Mouse (Mus musculus) left cerebral cortex, adult 8-10 months (tissue): ENCODE data around the gene Wnt11. TPM values are rescaled to one million over a fixed set of nuclear protein-coding genes. Genes with fewer than 3 reads are reported as not detected.

Source experiments
- DNase-seq, 2 experiments: peaks; one replicate each; pipeline ENCODE4 v3.0.0; 2022; ENCODE audit warnings: low spot score in 2 of 2
- total RNA-seq, 4 experiments: library from RNA; stranded (reverse); gene quantifications; 2 replicates each; pipeline ENCODE4 v1.2.4; 2022

The Wnt11 gene
- total RNA-seq = under 1 TPM in 3 of 4 experiments, not detected in 1; 0.30 to 0.91 (median 0.52) TPM

- no peak for DNase-seq
Measured at GRCm38 (mm10) chr7:98834711-98835321, at the start of gene Wnt11. Gene Wnt11, plus strand, starts transcription at chr7:98835112.

DNA sequence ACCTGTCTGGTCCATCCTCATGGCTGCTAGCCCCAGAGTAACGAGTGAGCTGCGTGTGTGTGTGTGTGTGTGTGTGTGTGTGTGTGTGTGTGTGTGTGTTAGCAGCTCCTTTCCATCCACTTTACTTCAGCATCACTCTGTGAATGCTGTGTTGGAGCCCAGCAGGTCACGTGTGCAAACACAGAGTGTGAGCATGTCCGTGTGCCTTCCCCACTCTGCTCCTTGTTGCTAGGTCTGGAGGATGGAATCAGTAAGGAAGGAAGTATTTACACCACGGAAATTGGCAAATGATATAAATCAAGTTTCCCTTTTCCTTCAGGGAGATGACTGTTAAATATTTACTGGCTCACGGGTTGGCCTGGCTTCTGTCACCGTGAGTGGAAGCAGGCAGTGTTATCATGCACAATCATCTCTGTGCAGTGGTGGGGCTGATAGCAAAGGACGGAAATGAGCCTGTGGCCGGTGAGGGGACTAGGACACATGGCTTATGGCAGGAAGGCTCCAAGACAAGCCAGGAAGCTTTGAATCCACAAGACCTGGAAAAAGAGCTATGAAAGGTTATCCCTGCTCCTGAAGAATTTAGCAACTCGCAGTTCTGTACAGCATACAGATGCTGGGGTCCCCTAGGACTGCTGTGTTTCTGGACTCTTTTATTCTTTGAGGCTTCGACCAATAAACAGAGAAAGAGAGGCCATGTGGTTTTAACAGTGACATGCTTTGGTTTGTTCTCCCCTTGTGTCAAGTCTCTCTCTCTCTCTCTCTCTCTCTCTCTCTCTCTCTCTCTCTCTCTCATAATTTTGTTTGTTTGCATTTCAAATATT, 47.9 kb upstream of the Wnt11 start:
- no peak for DNase-seq

- DNase-seq = no peak
Measured at GRCm38 (mm10) chr7:98788721-98789120, 46.2 kb upstream of the Wnt11 start.

GRCm38 (mm10) chr7:98789121-98789520, 45.8 kb upstream of the Wnt11 start:
- DNase-seq = no peak

DNA sequence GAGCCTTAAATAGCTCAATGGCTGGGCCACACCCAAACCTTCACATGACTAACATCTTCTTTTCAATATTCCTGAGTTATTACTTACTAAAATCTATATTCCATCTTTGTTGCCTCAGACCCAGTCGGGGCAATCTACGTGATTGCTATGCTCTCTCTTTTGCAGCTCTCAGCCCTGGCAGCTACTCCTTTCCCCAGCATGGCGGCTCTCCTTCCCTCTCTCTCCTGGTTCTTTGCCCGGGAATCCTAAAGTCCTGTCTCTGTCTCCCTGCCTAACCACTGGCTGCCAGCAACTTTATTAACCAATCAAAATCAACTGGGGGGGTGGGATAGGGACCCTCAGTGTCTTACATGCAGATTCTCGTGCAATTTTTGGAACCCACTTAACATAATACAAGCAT, 43.0 kb upstream of the Wnt11 start:
- DNase-seq = no peak

DNA sequence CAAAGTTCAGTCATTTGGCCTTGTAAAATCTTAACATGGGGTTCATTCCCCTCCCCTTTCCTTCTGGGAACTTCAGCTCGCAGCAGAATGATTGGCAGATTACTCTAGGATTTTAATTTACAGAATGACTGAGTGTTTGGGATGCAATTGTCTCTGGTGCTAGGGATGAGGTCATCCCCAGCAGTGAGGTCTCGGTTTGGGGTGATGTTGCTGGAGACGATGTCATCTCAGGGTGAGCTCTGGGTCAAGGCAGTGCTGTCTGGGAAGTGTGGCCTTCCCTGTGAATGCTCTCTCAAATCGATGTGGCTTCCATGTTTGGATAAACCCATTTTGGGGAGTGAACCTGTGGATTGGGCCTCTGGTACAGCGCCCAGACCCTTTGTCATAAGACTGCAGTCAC, 41.1 kb upstream of the Wnt11 start:
- DNase-seq = no peak

GRCm38 (mm10) chr7:98794444-98794843, 40.5 kb upstream of the Wnt11 start:
- no peak for DNase-seq

GRCm38 (mm10) chr7:98795637-98796036, 39.3 kb upstream of the Wnt11 start:
- no peak for DNase-seq

DNA sequence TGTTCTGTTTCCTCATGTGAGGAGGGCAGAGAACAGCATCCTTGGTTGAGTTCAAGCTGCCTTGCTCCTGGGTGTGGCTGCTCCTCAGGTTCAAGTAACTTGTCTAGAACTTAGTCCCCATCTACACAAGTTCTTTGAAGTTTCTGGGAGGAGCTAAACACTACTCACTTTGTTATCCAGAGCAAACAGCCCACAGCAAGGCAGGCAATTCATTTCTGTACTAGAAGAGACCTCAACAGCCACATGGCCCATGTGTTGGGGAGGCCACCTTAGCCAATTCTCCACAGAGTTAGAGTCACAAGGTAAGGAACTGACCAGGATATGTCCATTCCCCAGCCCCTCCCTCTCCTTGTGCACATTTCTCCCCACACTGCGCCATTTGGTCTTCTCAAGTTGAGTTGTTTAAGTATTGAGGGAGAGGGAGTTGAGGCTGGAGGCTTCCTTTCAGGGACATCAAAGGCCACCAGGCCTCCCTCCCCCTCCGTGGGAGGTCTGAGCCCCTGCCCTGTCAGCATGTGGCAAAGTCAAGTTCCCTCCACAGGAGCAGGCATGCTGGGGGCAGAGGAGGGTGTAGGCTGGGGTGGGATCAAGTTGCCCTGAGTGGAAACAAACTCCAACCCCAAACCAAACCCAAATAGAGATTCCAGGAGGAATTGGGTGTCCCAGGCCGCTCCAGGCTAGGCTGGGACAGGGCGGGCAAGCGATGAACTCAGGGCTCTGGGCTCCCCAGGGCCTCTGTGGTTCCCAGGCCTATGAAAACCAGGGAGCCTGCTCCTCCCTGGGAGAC, 37.4 kb upstream of the Wnt11 start:
- no peak for DNase-seq

- no peak for DNase-seq
Measured at GRCm38 (mm10) chr7:98798134-98798417, 36.8 kb upstream of the Wnt11 start.

DNA sequence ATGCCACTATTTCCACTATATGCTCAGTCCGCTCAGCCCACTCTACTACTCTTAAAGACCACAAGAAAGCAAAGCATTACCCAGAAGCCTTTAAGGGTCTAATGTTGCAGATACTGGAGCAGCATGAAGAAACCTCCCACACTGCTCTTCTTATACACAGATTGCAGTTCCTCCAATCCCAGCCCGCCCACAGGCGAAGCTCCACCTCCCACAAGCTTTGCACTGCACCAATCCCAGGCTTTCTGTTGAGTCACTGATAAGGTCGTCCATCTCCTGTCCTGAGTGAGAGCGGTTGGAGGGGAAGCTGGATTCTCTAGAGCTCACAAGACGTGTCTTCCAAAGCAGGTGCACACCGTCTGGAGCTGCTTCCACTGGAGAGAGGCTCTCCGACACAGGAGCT, 34.5 kb upstream of the Wnt11 start:
- peak in 1 of 2 experiments; percentile 49 for DNase-seq

GRCm38 (mm10) chr7:98801086-98801485, 33.8 kb upstream of the Wnt11 start:
- no peak for DNase-seq

GRCm38 (mm10) chr7:98803181-98803580, 31.7 kb upstream of the Wnt11 start:
- DNase-seq = no peak

GRCm38 (mm10) chr7:98804841-98805772, 29.8 kb upstream of the Wnt11 start:
- no peak for DNase-seq

DNA sequence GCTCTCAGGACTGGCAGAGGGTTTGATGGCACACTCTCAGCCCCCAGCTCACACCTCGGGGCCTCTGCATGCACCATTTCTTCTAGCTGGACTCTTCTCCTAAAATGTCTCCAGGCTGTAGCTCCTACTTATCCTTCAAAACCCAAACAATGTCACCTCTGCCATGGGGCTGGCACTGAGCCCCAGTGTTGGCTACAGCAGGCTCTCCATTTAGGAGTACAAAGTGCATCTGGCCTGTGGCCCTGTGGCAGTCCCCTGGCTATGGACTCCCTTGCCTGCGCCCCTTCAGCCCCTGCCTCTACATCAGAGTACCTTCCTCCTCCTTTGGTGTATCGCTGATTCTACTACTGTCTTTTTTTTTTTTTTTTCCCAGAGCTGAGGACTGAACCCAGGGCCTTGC, 28.0 kb upstream of the Wnt11 start:
- no peak for DNase-seq

GRCm38 (mm10) chr7:98809372-98809771, 25.5 kb upstream of the Wnt11 start:
- no peak for DNase-seq

GRCm38 (mm10) chr7:98810619-98811018, 24.3 kb upstream of the Wnt11 start:
- DNase-seq = no peak

GRCm38 (mm10) chr7:98820501-98820900, 14.4 kb upstream of the Wnt11 start:
- DNase-seq = no peak

GRCm38 (mm10) chr7:98822881-98823280, 12.0 kb upstream of the Wnt11 start:
- DNase-seq = no peak

DNA sequence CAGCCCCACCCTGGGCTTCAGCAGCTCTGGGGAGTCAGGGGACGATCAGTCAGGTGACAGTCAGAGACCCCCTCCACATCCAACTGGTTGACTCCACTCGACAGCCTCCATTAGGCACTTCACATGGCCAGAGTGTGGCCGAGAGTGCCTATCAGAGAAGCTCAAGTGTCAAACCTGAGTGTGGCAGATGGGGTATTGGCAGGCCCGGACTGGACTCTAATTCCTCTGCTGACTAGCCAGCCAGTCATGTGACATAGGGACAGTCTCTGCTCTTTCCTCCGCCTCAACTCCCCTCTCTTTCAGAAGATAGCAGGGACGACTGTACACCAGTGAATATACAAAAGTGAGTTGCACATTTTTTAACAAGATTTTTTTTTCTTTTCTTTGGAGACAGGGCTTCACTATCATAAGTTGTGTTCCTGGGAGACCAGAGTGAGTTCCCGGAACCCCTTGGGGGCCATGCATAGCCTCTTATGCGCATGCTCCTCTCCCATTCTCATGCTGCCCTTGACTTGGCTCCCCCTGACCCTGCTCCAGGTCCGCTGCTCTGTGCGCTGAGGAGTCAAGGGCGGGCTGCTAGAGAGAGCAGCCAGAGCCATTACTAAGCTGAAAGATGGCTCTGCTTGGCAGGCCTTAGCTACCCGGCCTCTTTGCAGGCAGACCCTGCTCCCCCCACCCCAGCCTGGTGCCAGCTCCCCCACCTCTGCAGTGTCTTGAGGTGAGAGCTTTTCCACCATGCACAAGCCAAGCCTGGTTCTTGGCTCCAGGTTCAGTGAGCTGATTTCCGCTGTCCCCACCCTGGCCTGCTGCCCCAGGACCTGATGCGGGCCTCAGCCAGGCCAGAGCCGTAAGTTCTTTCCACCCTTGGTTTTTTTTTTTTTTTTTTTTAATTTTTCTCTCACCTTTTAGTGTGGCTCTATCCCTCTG, 10.8 kb upstream of the Wnt11 start:
- DNase-seq = no peak
